Mouse (Mus musculus): ENCODE results near the gene Btaf1. TPM values are rescaled to one million over a fixed set of nuclear protein-coding genes. Genes with fewer than 3 reads are reported as not detected.
"Not testable (repeated sequence)": the region's sequence is repeated elsewhere in the genome, so short reads cannot be mapped to it uniquely, and the experiment has no call there.

The Btaf1 gene
- polyA plus RNA-seq, 1 experiment from 2014 or later = 5.6 TPM

- H3K27me3 ChIP-seq; H3K4me1 ChIP-seq (replicated peaks); H3K9ac ChIP-seq; ATAC-seq (replicated peaks; ENCODE audit: insufficient number of reproducible peaks, insufficient read depth, low FRiP score, low read depth); H3K4me2 ChIP-seq; H3K4me3 ChIP-seq; H3K9me3 ChIP-seq (replicated peaks); H3K27ac ChIP-seq: not testable (repeated sequence)
- 86% methylated on average over 6 of the region's 6 CpGs for WGBS
- H3K36me3 ChIP-seq = peaks cover 52% of the 10 kb centered on the region
Measured at GRCm38 (mm10) chr19:36962544-36963260, 36.8 kb downstream of the Btaf1 start.

- ATAC-seq (replicated peaks; ENCODE audit: insufficient number of reproducible peaks, insufficient read depth, low FRiP score, low read depth) = no peak
- H3K9me3 ChIP-seq (replicated peaks) = no peaks in the 10 kb centered on the region
- H3K4me3 ChIP-seq = no peak overlapping the region
- H3K27ac ChIP-seq = no peak overlapping the region
- 83% methylated on average over 5 of the region's 5 CpGs for WGBS
- H3K4me2 ChIP-seq = no peak overlapping the region
- no peak overlapping the region for H3K9ac ChIP-seq
- peaks cover 64% of the 10 kb centered on the region for H3K36me3 ChIP-seq
- no peaks in the 10 kb centered on the region for H3K27me3 ChIP-seq
- no peaks in the 10 kb centered on the region for H3K4me1 ChIP-seq (replicated peaks)
Measured at GRCm38 (mm10) chr19:37004557-37004956, 78.7 kb downstream of the Btaf1 start.

- peaks cover 64% of the 10 kb centered on the region for H3K36me3 ChIP-seq
Measured at GRCm38 (mm10) chr19:37009878-37010281, 84.0 kb downstream of the Btaf1 start.

GRCm38 (mm10) chr19:37013461-37013860 is 87.6 kb downstream of the Btaf1 start:
- WGBS = 93% methylated on average over 6 of the region's 6 CpGs
- Histone ChIP-seq H3K4me3 (no peak overlapping the region), H3K27ac (no peak overlapping the region), H3K9ac (no peak overlapping the region), H3K27me3 (no peaks in the 10 kb centered on the region), H3K9me3 (replicated peaks) (no peaks in the 10 kb centered on the region), H3K36me3 (peaks cover 40% of the 10 kb centered on the region), H3K4me1 (replicated peaks) (peaks cover 5% of the 10 kb centered on the region), H3K4me2 (no peak overlapping the region)
- ATAC-seq (replicated peaks; ENCODE audit: insufficient number of reproducible peaks, insufficient read depth, low FRiP score, low read depth) = no peak

More at GRCm38 (mm10) chr19:37009878-37010281, 84.0 kb downstream of the Btaf1 start:
- Histone ChIP-seq H3K4me2 (no peak overlapping the region), H3K27me3 (no peaks in the 10 kb centered on the region), H3K9ac (no peak overlapping the region), H3K4me1 (replicated peaks) (no peaks in the 10 kb centered on the region), H3K9me3 (replicated peaks) (no peaks in the 10 kb centered on the region), H3K27ac (no peak overlapping the region), H3K4me3 (no peak overlapping the region)
- ATAC-seq (replicated peaks; ENCODE audit: insufficient number of reproducible peaks, insufficient read depth, low FRiP score, low read depth) = no peak
- WGBS = 80% methylated on average over 3 of the region's 3 CpGs

GRCm38 (mm10) chr19:37014173-37014939 is 88.5 kb downstream of the Btaf1 start:
- WGBS = 88% methylated on average over 8 of the region's 8 CpGs
- peaks cover 34% of the 10 kb centered on the region for H3K36me3 ChIP-seq

GRCm38 (mm10) chr19:37016890-37017289 is 91.0 kb downstream of the Btaf1 start:
- no peak for ATAC-seq (replicated peaks; ENCODE audit: insufficient number of reproducible peaks, insufficient read depth, low FRiP score, low read depth)
- Histone ChIP-seq H3K36me3 (peaks cover 11% of the 10 kb centered on the region), H3K4me1 (replicated peaks) (peaks cover 14% of the 10 kb centered on the region), H3K27ac (no peak overlapping the region), H3K9ac (no peak overlapping the region), H3K4me3 (no peak overlapping the region), H3K9me3 (replicated peaks) (no peaks in the 10 kb centered on the region), H3K27me3 (no peaks in the 10 kb centered on the region), H3K4me2 (no peak overlapping the region)
- 90% methylated on average over 6 of the region's 6 CpGs for WGBS

More at GRCm38 (mm10) chr19:37014173-37014939, 88.5 kb downstream of the Btaf1 start:
- Histone ChIP-seq H3K27ac (no peak overlapping the region), H3K9me3 (replicated peaks) (no peaks in the 10 kb centered on the region), H3K27me3 (no peaks in the 10 kb centered on the region), H3K9ac (no peak overlapping the region), H3K4me1 (replicated peaks) (peaks cover 9% of the 10 kb centered on the region), H3K4me2 (no peak overlapping the region), H3K4me3 (no peak overlapping the region)
- no peak for ATAC-seq (replicated peaks; ENCODE audit: insufficient number of reproducible peaks, insufficient read depth, low FRiP score, low read depth)

GRCm38 (mm10) chr19:37018411-37018810 is 92.5 kb downstream of the Btaf1 start:
- H3K9ac ChIP-seq = peak overlapping the region; percentile 45
- peak; percentile 86 for ATAC-seq (replicated peaks; ENCODE audit: insufficient number of reproducible peaks, insufficient read depth, low FRiP score, low read depth)
- peak overlapping the region; percentile 51 for H3K4me3 ChIP-seq

GRCm38 (mm10) chr19:37018931-37019330 is 93.1 kb downstream of the Btaf1 start:
- no peak for ATAC-seq (replicated peaks; ENCODE audit: insufficient number of reproducible peaks, insufficient read depth, low FRiP score, low read depth)
- no peaks in the 10 kb centered on the region for H3K27me3 ChIP-seq
- H3K36me3 ChIP-seq = no peaks in the 10 kb centered on the region
- peak overlapping the region; percentile 73 for H3K4me2 ChIP-seq
- no peaks in the 10 kb centered on the region for H3K9me3 ChIP-seq (replicated peaks)
- H3K4me1 ChIP-seq (replicated peaks) = peaks cover 14% of the 10 kb centered on the region
- no peak overlapping the region for H3K27ac ChIP-seq
- 52% methylated on average over 5 of the region's 5 CpGs for WGBS
- no peak overlapping the region for H3K9ac ChIP-seq
- H3K4me3 ChIP-seq = peak overlapping the region; percentile 51

More at GRCm38 (mm10) chr19:37018411-37018810, 92.5 kb downstream of the Btaf1 start:
- Histone ChIP-seq H3K36me3 (no peaks in the 10 kb centered on the region), H3K4me1 (replicated peaks) (peaks cover 14% of the 10 kb centered on the region), H3K4me2 (peak overlapping the region; percentile 73), H3K27ac (no peak overlapping the region), H3K27me3 (no peaks in the 10 kb centered on the region), H3K9me3 (replicated peaks) (no peaks in the 10 kb centered on the region)
- 3% methylated on average over 25 of the region's 26 CpGs for WGBS

GRCm38 (mm10) chr19:37020531-37020930 is 94.7 kb downstream of the Btaf1 start:
- H3K9me3 ChIP-seq (replicated peaks) = no peaks in the 10 kb centered on the region
- H3K4me1 ChIP-seq (replicated peaks) = peaks cover 15% of the 10 kb centered on the region
- H3K27ac ChIP-seq = peak overlapping the region; percentile 31
- no peak overlapping the region for H3K9ac ChIP-seq
- 41% methylated on average over 5 of the region's 5 CpGs for WGBS
- no peaks in the 10 kb centered on the region for H3K36me3 ChIP-seq
- H3K4me3 ChIP-seq = no peak overlapping the region
- H3K4me2 ChIP-seq = no peak overlapping the region
- no peaks in the 10 kb centered on the region for H3K27me3 ChIP-seq
- ATAC-seq (replicated peaks; ENCODE audit: insufficient number of reproducible peaks, insufficient read depth, low FRiP score, low read depth) = no peak

- ATAC-seq (replicated peaks; ENCODE audit: insufficient number of reproducible peaks, insufficient read depth, low FRiP score, low read depth) = no peak
- Histone ChIP-seq H3K27ac (peak overlapping the region; percentile 31), H3K36me3 (no peaks in the 10 kb centered on the region), H3K4me1 (replicated peaks) (peaks cover 19% of the 10 kb centered on the region), H3K4me2 (no peak overlapping the region), H3K9me3 (replicated peaks) (no peaks in the 10 kb centered on the region), H3K27me3 (no peaks in the 10 kb centered on the region), H3K9ac (no peak overlapping the region), H3K4me3 (no peak overlapping the region)
- 58% methylated on average over 9 of the region's 11 CpGs for WGBS
Measured at GRCm38 (mm10) chr19:37020951-37021350, 95.1 kb downstream of the Btaf1 start.

- Histone ChIP-seq H3K36me3 (no peaks in the 10 kb centered on the region), H3K4me2 (no peak overlapping the region), H3K4me3 (no peak overlapping the region), H3K4me1 (replicated peaks) (peaks cover 30% of the 10 kb centered on the region), H3K27ac (no peak overlapping the region), H3K9me3 (replicated peaks) (no peaks in the 10 kb centered on the region), H3K27me3 (no peaks in the 10 kb centered on the region), H3K9ac (no peak overlapping the region)
- ATAC-seq (replicated peaks; ENCODE audit: insufficient number of reproducible peaks, insufficient read depth, low FRiP score, low read depth) = no peak
- WGBS = 90% methylated on average over 5 of the region's 5 CpGs
Measured at GRCm38 (mm10) chr19:37022146-37022545, 96.3 kb downstream of the Btaf1 start.
